Mouse (Mus musculus): Measurements from ENCODE around the gene H1foo. TPM values are rescaled to one million over a fixed set of nuclear protein-coding genes. Genes with fewer than 3 reads are reported as not detected.

H1foo gene
- polyA plus RNA-seq, 1 experiment from 2014 or later = not detected

GRCm38 (mm10) chr6:115955169-115955568, 10.4 kb downstream of the H1foo start:
- no peak overlapping the region for H3K4me3 ChIP-seq (ENCODE audit: low read depth, low read length)
- no peak for ATAC-seq (ENCODE audit: low FRiP score)
- no peak overlapping the region for H3K4me2 ChIP-seq (replicated peaks; ENCODE audit: low read depth, low read length)
- no peak for DNase-seq (ENCODE audit: low spot score)
- H3K27me3 ChIP-seq (ENCODE audit: control insufficient read depth, insufficient read depth, low read length) = no peaks in the 10 kb centered on the region
- no peaks in the 10 kb centered on the region for H3K9me3 ChIP-seq (ENCODE audit: control insufficient read depth, low read length)
- H3K4me1 ChIP-seq (replicated peaks; ENCODE audit: control insufficient read depth, insufficient read depth, low read length) = peaks cover 4% of the 10 kb centered on the region
- no peak overlapping the region for H3K27ac ChIP-seq (ENCODE audit: low read depth, low read length)
- no peaks in the 10 kb centered on the region for H3K36me3 ChIP-seq (ENCODE audit: control insufficient read depth, insufficient read depth, low read length)
- WGBS = 96% methylated on average over 4 of the region's 4 CpGs
- no peak overlapping the region for H3K9ac ChIP-seq (ENCODE audit: low read depth, low read length)

DNA sequence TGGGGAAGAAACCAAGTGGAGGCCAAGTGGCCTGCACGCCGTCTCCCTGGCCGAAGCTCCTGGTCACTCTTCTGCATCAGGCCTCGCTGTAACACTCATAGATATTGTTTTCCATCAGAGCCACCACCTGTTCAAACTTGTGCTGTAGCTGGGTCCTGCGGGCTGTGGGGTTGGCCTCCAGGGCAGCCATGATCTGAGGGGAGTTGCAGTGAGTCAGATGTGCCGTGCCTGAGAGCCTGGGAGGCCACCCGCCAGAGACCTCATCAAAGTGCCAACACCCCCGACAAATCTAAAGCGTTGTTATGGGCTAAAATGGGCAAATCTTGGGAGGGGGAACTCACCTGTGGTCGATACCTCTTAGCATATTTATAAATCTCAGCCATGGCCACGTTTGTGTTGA, 10.9 kb downstream of the H1foo start:
- Histone ChIP-seq H3K36me3 (ENCODE audit: control insufficient read depth, insufficient read depth, low read length) (no peaks in the 10 kb centered on the region), H3K9me3 (ENCODE audit: control insufficient read depth, low read length) (no peaks in the 10 kb centered on the region), H3K9ac (ENCODE audit: low read depth, low read length) (no peak overlapping the region), H3K27ac (ENCODE audit: low read depth, low read length) (no peak overlapping the region), H3K4me2 (replicated peaks; ENCODE audit: low read depth, low read length) (no peak overlapping the region), H3K27me3 (ENCODE audit: control insufficient read depth, insufficient read depth, low read length) (no peaks in the 10 kb centered on the region), H3K4me3 (ENCODE audit: low read depth, low read length) (no peak overlapping the region), H3K4me1 (replicated peaks; ENCODE audit: control insufficient read depth, insufficient read depth, low read length) (peaks cover 4% of the 10 kb centered on the region)
- WGBS = 86% methylated on average over 11 of the region's 11 CpGs
- no peak for ATAC-seq (ENCODE audit: low FRiP score)
- no peak for DNase-seq (ENCODE audit: low spot score)

GRCm38 (mm10) chr6:115956418-115956921, 11.7 kb downstream of the H1foo start:
- no peaks in the 10 kb centered on the region for H3K27me3 ChIP-seq (ENCODE audit: control insufficient read depth, insufficient read depth, low read length)
- no peaks in the 10 kb centered on the region for H3K9me3 ChIP-seq (ENCODE audit: control insufficient read depth, low read length)
- no peak overlapping the region for H3K9ac ChIP-seq (ENCODE audit: low read depth, low read length)
- no peak for DNase-seq (ENCODE audit: low spot score)
- peaks cover 4% of the 10 kb centered on the region for H3K4me1 ChIP-seq (replicated peaks; ENCODE audit: control insufficient read depth, insufficient read depth, low read length)
- H3K4me2 ChIP-seq (replicated peaks; ENCODE audit: low read depth, low read length) = no peak overlapping the region
- H3K36me3 ChIP-seq (ENCODE audit: control insufficient read depth, insufficient read depth, low read length) = no peaks in the 10 kb centered on the region
- no peak overlapping the region for H3K4me3 ChIP-seq (ENCODE audit: low read depth, low read length)
- no peak for ATAC-seq (ENCODE audit: low FRiP score)
- WGBS = 88% methylated on average over 13 of the region's 13 CpGs
- H3K27ac ChIP-seq (ENCODE audit: low read depth, low read length) = no peak overlapping the region

DNA sequence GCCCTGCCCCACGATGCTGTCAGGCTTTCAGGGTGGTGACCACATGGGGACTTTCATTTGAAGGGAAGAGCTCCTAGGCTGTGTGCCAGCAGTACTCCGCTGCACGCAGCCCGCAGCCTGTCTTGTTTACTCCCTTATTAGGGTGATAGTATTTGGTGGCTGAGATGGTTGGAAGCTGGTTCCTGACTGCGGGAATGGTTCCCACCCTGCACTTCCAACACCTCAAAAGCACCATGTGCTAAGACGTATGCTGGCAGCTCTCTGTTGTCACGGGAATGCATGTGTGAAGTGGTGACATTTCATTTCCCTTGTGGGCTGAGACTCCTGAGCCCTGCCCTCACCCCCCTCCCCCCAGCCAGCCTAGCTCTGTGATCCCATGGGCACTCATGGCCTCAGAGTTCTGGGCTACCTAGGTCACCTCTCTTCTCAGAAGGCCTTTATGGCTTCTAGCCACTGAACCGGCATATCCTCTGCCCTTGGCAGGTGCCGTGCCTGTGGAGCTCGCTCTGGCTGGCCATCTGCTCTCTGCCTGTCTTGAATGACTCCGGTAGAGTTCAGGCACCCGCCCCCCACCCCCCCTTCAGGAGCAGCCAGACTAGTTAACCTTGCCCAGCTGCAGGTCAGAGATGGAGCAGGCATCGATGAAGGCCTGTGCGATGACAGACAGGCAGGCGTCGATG, 12.3 kb downstream of the H1foo start:
- Histone ChIP-seq H3K9me3 (ENCODE audit: control insufficient read depth, low read length) (no peaks in the 10 kb centered on the region), H3K27ac (ENCODE audit: low read depth, low read length) (no peak overlapping the region), H3K27me3 (ENCODE audit: control insufficient read depth, insufficient read depth, low read length) (no peaks in the 10 kb centered on the region), H3K4me1 (replicated peaks; ENCODE audit: control insufficient read depth, insufficient read depth, low read length) (peaks cover 4% of the 10 kb centered on the region), H3K36me3 (ENCODE audit: control insufficient read depth, insufficient read depth, low read length) (no peaks in the 10 kb centered on the region), H3K4me3 (ENCODE audit: low read depth, low read length) (no peak overlapping the region), H3K4me2 (replicated peaks; ENCODE audit: low read depth, low read length) (no peak overlapping the region), H3K9ac (ENCODE audit: low read depth, low read length) (no peak overlapping the region)
- 43% methylated on average over 16 of the region's 16 CpGs for WGBS
- ATAC-seq (ENCODE audit: low FRiP score) (peak; percentile 63), DNase-seq (ENCODE audit: low spot score) (peak; percentile 25)

DNA sequence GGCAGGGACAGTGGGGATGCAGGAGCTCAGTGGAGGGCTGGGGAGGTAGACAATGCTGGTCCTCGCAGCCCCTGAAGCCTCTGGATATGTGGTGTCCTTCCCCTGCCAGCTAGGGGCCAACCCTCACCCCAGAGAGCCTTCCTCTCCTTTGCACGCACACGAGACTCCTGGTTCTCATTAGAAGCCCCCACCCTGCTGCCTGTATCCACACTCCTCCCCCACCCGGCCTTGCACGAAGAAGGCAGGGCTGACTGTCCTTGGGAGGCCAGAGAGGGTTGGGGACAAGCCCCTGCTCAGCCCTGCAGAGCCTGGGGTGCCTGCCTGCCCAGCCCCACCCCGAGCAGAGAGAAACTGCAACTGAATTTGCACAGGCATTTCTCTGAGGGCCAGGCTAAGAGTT, 12.9 kb downstream of the H1foo start:
- no peak overlapping the region for H3K4me3 ChIP-seq (ENCODE audit: low read depth, low read length)
- H3K36me3 ChIP-seq (ENCODE audit: control insufficient read depth, insufficient read depth, low read length) = no peaks in the 10 kb centered on the region
- no peak overlapping the region for H3K27ac ChIP-seq (ENCODE audit: low read depth, low read length)
- WGBS = 33% methylated on average over 6 of the region's 6 CpGs
- H3K4me1 ChIP-seq (replicated peaks; ENCODE audit: control insufficient read depth, insufficient read depth, low read length) = peaks cover 4% of the 10 kb centered on the region
- no peak overlapping the region for H3K4me2 ChIP-seq (replicated peaks; ENCODE audit: low read depth, low read length)
- 0 out of 2 replicates have a peak, but pooled peaks have one; percentile 14 for ATAC-seq (ENCODE audit: low FRiP score)
- H3K9me3 ChIP-seq (ENCODE audit: control insufficient read depth, low read length) = no peaks in the 10 kb centered on the region
- DNase-seq (ENCODE audit: low spot score) = no peak
- H3K9ac ChIP-seq (ENCODE audit: low read depth, low read length) = no peak overlapping the region
- no peaks in the 10 kb centered on the region for H3K27me3 ChIP-seq (ENCODE audit: control insufficient read depth, insufficient read depth, low read length)

- 89% methylated on average over 9 of the region's 9 CpGs for WGBS
- no peak overlapping the region for H3K9ac ChIP-seq (ENCODE audit: low read depth, low read length)
- no peaks in the 10 kb centered on the region for H3K9me3 ChIP-seq (ENCODE audit: control insufficient read depth, low read length)
- ATAC-seq (ENCODE audit: low FRiP score) (no peak), DNase-seq (ENCODE audit: low spot score) (no peak)
- H3K4me1 ChIP-seq (replicated peaks; ENCODE audit: control insufficient read depth, insufficient read depth, low read length) = peaks cover 4% of the 10 kb centered on the region
- no peak overlapping the region for H3K27ac ChIP-seq (ENCODE audit: low read depth, low read length)
- no peaks in the 10 kb centered on the region for H3K27me3 ChIP-seq (ENCODE audit: control insufficient read depth, insufficient read depth, low read length)
- no peak overlapping the region for H3K4me3 ChIP-seq (ENCODE audit: low read depth, low read length)
- H3K36me3 ChIP-seq (ENCODE audit: control insufficient read depth, insufficient read depth, low read length) = no peaks in the 10 kb centered on the region
- H3K4me2 ChIP-seq (replicated peaks; ENCODE audit: low read depth, low read length) = no peak overlapping the region
These were observed 13.7 kb downstream of the H1foo start for GRCm38 (mm10) chr6:115958445-115958844.

DNA sequence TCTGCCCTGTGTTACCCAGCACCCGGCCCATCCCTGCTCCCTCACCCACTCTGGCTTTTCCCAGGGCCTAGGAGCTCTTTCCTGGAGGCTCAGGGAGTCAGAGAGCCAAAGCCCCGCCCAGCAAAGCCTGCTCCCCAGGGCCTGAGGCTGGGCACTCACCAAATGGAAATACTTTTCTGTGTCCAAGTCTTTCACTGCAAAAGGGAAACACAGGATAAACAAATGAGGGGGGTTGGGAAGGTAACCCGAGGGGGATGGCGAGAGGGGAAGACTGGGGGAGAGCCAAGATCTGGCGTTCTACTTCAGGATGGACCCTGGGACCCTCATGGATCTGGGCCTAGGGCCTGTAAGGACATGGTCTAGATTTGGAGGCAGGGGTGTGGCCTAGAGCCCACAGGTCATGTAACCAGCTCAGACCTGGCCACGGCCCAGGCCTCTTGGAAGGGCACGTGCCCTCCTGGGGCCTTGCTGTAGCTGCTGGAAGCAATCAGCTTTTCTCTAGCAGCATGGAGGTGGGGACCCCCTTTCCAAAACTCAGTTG, 14.5 kb downstream of the H1foo start:
- WGBS = 85% methylated on average over 7 of the region's 7 CpGs
- Histone ChIP-seq H3K36me3 (ENCODE audit: control insufficient read depth, insufficient read depth, low read length) (no peaks in the 10 kb centered on the region), H3K27me3 (ENCODE audit: control insufficient read depth, insufficient read depth, low read length) (no peaks in the 10 kb centered on the region)

DNA sequence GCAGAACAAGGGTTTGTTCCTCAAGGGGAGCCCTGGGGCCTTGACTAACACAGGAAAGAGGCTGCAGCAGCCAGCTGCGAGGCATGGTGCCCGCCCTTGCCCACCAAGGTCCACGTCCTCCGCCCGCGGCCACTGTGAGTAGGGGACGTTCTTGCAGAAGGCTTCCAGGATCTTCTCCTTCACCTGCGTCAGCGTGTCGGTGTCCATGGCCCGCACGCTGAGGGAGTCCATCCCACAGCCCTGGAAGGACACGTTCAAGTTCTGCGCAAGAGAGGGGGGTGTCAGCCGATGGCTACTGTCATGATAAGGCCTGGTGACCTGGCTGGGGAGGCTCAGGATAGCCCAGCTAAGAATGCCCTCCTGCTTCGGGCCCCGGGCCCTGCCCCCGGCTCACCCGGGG, 15.6 kb downstream of the H1foo start:
- H3K27ac ChIP-seq (ENCODE audit: low read depth, low read length) = no peak overlapping the region
- DNase-seq (ENCODE audit: low spot score) = no peak
- no peak for ATAC-seq (ENCODE audit: low FRiP score)
- no peak overlapping the region for H3K4me2 ChIP-seq (replicated peaks; ENCODE audit: low read depth, low read length)
- H3K4me1 ChIP-seq (replicated peaks; ENCODE audit: control insufficient read depth, insufficient read depth, low read length) = peaks cover 4% of the 10 kb centered on the region
- H3K4me3 ChIP-seq (ENCODE audit: low read depth, low read length) = no peak overlapping the region
- 91% methylated on average over 19 of the region's 19 CpGs for WGBS
- no peaks in the 10 kb centered on the region for H3K36me3 ChIP-seq (ENCODE audit: control insufficient read depth, insufficient read depth, low read length)
- H3K9me3 ChIP-seq (ENCODE audit: control insufficient read depth, low read length) = no peaks in the 10 kb centered on the region
- no peak overlapping the region for H3K9ac ChIP-seq (ENCODE audit: low read depth, low read length)
- no peaks in the 10 kb centered on the region for H3K27me3 ChIP-seq (ENCODE audit: control insufficient read depth, insufficient read depth, low read length)

More for the DNA sequence above, 14.5 kb downstream of the H1foo start:
- Histone ChIP-seq H3K4me3 (ENCODE audit: low read depth, low read length) (no peak overlapping the region), H3K4me1 (replicated peaks; ENCODE audit: control insufficient read depth, insufficient read depth, low read length) (peaks cover 4% of the 10 kb centered on the region), H3K9me3 (ENCODE audit: control insufficient read depth, low read length) (no peaks in the 10 kb centered on the region), H3K27ac (ENCODE audit: low read depth, low read length) (no peak overlapping the region), H3K9ac (ENCODE audit: low read depth, low read length) (no peak overlapping the region), H3K4me2 (replicated peaks; ENCODE audit: low read depth, low read length) (no peak overlapping the region)
- ATAC-seq (ENCODE audit: low FRiP score) (no peak), DNase-seq (ENCODE audit: low spot score) (no peak)

DNA sequence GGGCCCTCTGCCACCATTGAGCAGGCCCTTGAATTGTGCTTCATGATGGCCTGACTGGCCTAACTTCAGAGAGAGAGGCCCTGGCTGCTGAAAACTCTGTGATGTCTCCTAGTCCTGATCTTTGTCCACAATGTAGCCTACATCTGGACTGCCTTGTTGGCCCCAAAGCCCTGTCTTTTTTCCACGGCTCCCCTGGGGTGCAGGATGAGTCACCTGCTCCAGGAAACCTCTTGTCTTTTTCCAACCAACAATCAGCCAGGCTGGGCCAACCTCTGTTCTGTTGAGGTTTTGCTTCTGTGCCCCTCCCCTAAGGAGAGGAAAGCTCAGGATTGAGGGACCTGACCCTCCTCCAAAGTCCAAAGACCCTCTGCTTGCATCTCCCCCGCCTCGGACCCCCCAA, 17.0 kb downstream of the H1foo start:
- Histone ChIP-seq H3K9ac (ENCODE audit: low read depth, low read length) (no peak overlapping the region), H3K4me3 (ENCODE audit: low read depth, low read length) (no peak overlapping the region), H3K27ac (ENCODE audit: low read depth, low read length) (no peak overlapping the region), H3K4me2 (replicated peaks; ENCODE audit: low read depth, low read length) (no peak overlapping the region), H3K27me3 (ENCODE audit: control insufficient read depth, insufficient read depth, low read length) (no peaks in the 10 kb centered on the region), H3K4me1 (replicated peaks; ENCODE audit: control insufficient read depth, insufficient read depth, low read length) (peaks cover 4% of the 10 kb centered on the region), H3K9me3 (ENCODE audit: control insufficient read depth, low read length) (no peaks in the 10 kb centered on the region), H3K36me3 (ENCODE audit: control insufficient read depth, insufficient read depth, low read length) (no peaks in the 10 kb centered on the region)
- ATAC-seq (ENCODE audit: low FRiP score) (no peak), DNase-seq (ENCODE audit: low spot score) (no peak)
- WGBS = 90% methylated on average over 3 of the region's 3 CpGs

All from hindbrain, embryonic 11.5 days (tissue).